Mouse (Mus musculus): ENCODE data around the gene C1qtnf1. TPM values are rescaled to one million over a fixed set of nuclear protein-coding genes. Genes with fewer than 3 reads are reported as not detected.

C1qtnf1 gene
- polyA plus RNA-seq, 3 experiments from 2014 or later, result not detected

DNA sequence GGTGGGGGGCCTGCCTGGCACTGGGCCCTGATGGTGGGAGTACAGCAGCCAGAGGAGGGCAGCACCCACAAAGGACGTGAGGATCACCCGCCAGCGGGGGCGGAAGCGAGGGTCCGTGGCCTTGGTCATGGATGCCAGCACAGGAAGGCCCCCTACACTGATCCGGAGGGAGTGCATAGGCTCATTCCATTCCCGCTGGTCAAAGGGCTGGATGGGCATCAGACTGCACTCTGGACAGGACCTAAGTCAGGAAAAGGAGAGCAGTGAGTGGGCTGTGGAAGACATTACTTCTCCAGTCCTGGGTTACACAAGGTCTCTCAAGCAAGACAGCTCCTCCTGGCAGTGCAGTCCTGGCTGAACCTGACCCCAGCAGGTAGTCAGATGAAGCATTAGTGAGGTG, 16.7 kb upstream of the C1qtnf1 start:
- no peak for ATAC-seq

DNA sequence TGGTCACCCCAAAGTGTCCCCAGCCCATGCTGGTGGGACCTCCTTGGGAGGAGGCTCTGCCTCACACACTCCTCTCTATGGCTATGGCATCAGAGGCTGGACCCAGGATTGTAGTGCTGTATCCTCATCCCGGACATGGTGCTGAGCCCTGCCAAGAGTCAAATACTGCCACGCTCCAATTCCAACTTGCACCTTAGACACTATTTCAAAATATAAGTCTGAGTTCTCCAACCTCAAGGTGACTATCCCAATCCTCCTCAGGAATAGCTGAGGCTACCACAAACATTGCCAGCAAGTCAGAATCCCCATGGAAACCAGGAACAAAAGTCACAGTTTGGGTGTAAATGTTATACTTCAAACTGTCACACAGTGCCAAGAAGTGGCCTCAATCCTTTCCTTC, 15.4 kb upstream of the C1qtnf1 start:
- no peak for ATAC-seq

DNA sequence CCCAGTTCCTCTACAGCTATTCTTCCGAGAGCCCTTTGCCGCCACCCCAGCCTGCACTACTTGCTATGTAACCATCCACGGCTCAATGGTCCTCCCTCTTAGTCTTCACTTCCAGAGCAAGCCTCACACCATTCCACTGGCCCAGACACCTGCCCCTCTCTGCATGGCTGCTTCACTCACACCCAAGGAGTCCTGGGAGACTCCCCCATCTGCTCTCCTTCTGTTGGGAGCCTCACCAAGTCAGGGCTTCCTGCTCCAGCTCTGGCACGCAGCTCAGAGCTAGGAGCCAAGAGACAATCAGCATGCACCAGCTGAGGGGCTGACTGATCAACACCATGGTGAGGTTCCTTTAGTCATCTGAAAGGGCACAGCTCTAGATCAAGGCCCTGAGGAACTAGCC, 14.9 kb upstream of the C1qtnf1 start:
- no peak for ATAC-seq

DNA sequence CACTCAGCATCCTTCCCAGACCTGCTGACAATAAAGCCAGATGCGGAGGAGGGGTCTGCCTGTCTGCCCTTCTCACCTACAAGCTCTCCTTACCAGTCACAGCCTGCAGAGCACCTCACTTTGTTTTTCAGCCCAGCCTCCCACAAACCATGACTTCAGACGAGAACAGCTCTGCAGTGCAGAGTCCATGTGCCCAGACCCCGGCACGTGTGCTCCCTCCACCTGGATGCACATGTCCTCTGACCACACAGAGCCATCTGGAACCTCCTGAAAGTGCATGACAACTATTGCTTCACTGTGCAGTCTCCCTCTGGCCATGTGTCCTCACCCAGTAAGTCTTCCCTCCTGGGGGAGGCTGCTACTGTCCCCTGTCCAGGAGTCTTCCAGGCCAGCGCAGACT, 13.7 kb upstream of the C1qtnf1 start:
- no peak for ATAC-seq

DNA sequence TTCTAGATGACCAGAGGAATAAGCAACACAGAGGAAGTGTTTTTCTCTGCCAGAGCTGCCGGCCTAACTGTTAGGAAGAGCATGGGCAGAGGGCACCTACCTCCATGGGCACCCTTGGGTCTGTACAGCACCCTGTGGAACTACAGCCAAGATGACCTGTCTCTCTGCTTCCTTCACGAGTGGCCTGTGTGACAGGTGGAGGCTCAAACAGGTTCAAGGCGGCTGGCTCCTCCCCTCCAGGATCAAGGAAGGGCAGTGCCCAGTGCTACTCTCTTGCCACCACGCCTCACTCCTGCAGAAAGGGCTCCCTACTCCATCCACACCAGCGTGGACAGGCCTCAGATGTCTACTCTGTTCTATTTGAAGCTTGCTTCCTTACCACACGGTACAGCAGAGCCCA, 12.4 kb upstream of the C1qtnf1 start:
- ATAC-seq, result no peak

DNA sequence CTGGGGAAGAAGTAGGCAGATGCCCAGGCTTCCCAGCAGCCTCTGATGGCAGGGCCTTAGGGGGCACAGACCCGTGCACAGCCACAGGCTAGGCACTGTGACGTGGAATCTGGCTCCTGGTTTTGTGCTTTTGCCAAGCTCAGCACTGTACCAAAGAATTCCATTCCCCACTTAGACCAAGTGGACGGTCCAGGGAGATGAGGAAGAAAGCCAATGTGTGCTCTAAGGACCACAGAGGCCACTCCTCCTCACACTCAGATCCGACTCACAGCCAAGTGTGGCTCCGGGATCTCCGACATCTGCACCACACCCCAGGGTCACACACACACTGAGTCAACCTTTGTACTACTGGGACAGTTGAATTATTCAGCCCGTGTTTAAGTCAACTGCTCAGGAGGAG, 12.0 kb upstream of the C1qtnf1 start:
- ATAC-seq, result no peak

DNA sequence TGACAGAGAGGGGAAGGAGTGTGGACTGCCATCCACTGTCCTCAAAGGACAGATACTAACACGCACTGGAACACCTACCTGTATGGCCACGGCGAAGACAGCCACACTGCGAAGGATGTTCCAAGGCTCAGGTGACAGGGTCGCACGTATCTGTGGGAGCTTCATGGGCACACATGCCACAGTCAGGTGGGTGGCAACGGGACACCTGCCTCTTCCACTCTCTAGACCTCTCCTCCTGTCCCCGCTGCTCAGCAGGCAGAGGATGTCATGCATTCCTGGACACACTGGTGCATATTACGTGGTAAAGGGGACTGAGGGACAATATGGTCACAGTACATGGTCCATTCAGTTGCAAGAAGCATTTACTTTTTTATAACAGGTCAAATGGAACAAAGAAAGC, 10.5 kb upstream of the C1qtnf1 start:
- no peak for ATAC-seq

DNA sequence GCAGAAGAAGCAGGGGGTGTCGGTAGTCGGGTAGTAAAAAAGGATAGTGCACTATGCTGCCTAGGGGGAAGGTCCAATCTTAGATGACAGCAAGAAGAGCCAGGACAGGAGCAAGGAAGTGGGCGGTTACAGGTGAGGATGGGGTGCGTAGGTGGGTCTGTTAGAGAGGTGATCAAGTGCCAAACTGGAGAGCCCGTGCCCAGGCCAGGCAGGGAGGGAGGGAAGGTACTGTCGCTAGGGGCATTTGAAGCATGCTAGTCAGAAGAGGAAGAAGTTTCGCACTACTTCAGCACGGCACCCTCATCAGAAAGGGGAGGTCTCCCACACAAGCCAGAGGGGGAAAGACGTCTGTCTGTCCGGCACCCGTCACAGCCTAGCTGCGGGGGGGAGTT, 9.6 kb upstream of the C1qtnf1 start:
- ATAC-seq, result no peak

DNA sequence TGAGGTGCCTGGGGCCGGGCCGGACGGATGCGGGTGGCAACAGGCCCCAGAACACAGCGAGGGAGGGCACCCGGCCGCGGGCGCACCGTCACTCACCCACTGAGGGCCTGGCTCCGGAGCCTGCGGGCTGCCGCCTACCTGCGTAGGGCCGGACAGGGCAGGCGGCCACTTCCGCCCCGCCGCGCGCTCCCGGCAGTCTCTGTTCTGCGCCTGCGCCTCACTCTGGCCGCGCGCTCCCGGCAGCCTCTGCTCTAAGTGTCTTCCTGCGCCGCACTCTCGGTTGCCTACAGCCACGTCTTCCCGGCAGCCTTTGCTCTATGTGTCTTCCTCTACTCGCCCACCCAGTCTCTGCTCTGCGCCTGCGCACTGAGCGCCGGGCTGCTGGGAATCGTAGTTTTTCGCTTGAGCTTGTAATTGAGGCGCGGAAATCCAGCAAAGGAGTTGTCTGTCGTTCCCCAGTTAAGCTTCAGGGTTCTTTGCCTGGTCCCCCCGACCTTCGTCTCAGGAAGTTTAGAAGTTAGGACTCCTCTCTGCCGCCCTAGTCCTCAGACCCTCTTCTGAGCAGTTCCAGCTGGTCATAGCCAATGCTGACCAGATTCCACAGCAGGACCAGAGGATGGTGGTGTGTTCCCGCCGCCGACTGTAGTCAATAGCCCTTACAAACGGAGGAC, 9.0 kb upstream of the C1qtnf1 start, which contains the start of gene Cant1:
Gene Cant1 (minus strand): TSS at position 253 of the 671 bp plus-strand sequence.
- peak; percentile 91 for ATAC-seq

DNA sequence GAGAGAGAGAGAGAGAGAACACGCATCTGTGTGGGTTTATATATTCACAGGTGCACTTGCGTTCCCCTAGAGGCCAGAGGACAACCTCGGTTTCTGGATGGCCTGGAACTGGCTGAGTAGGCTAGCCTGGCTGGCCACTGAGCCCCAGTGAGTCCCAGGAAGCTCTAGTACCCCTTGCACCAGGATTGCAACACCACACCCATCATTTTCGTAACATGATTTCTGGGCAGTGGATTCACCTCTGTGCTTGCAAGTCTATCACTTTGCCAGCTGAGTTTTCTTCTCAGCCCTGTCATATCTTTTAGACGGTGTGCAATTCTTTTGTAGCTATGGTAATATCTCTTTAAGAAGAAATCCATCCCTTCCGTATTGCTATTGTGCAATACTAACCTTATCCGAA, 7.7 kb upstream of the C1qtnf1 start:
- ATAC-seq, result no peak

DNA sequence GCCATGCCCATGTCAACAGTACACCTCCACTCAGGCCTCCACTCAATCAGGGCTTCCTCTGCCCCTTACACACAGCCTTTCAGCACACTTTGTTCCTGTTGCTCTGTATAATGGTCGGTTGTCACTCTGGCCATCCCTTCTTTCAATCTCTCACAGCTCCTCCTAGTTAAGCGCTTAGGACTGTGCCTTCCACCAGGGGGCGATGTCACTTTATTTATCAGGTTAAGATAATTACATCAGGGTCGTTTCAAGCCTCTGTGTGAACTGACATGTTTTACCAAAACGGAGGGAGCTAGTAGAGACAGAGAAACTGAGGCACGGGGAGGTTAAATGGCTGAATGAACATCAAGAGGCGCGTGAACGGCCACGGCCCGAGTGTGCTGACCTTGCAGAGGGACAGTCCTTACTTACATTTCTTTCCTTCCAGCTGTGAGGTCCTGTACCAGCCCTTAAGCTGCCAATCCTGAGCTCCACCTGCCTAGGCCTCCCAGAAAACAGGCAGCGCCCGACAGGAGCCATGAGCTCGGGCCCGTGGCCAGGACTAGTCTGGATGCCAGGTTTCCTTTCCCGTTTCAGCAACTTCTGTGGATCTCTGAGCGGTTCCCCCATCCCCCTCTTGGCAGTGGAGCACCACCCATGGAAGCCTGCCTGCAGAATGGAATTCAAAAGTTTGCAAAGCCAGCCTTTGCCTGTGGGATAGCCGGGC, 4.6 kb upstream of the C1qtnf1 start:
- no peak for ATAC-seq

DNA sequence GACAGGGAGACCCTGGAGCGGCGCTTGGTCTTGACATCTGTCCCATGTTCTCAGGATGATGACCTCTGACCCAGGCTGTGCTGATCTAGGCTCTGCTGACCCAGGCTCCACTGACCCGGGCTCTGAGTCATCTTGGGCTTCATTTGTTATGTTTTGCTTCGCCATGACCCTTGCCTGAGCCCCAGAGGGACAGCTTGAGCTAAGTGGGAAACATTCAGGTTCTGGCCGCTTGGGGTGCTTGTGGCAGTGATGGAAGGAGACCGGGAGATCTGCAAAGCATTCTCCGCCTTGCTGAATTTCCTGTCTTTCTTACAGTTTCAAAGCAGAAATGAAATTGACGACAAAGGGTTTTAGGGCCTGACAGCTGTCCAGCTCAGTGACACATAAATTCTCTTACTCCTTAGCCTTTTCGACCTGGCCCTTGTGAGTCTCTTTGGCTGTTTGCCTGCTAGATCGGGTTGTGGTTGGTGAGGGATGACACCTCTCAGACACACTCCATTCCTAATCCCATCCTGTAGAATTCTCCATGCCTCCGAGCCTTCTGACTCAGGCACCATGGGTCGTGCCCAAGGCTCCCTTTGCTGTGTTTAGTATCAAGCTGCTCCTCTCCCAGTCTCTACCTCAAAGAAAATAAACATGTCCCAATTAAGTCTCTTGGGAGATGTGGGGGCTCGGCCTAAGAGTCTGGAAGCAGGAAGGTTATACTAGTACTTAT, 3.2 kb upstream of the C1qtnf1 start:
- no peak for ATAC-seq

DNA sequence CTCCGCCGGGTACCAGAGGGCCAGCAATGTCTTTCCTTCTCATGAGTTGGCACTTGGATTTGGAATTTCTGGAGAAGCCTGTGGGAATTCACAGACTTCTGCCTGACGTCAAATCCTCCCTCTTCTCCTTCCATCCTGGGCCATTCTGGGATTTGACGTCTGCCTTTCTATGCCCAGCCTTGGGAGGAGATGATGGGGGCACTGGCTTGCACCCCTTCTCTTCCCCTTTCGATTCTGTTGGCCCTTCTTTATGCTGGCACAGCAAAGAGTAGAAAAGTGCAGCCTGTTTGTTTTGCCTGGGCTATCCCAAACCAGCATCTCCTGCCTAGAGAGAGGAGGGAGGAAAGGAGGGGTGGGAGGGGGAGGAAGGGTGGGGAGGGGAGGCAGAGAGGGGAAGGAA, 1.2 kb upstream of the C1qtnf1 start:
- ATAC-seq, result no peak

DNA sequence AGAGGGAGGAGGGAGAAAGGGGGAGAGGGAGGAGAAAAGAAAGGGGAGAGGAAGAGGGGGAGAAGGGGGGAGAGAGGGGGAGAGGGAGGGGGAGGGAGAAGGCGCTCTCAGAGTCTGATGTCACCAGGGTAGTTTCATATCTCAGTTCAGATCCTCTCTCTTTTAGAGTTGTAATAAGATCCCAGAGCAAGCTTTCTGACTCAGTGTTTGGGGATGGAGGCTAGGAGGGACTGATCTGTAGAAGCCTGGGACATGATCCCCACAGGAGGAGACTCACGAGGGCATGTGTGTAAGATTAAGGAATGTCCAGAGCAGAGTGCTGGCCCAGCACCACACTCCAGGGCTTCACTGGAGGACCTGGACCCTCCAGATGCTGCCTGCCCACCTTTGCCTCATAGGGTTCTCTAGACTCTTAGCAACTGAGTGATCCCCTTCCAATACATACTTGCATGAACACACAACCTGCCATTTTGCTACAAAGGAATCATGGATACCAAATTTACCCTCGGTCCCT, 680 bp upstream of the C1qtnf1 start:
- no peak for ATAC-seq

DNA sequence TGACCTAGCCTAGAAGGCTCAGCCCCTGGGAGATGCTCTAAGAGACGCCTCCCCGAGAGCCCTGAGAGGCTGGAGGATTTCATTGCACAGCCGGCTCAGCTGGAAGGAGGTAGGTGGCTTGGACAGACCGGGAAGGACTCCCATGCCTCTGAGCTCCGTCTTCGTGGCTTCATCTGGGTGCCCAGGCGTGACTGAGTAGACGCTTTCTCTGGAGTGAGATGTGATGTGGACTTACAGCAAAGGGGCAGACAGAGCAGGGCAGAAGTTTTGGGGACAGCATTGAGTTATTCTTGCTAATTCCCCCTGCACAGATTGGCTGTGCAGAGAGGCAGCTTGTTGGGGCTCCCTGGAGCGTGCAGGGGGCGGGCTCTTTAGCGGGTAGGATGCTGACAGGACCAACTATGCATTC, 461 bp downstream of the C1qtnf1 start:
- no peak for ATAC-seq

DNA sequence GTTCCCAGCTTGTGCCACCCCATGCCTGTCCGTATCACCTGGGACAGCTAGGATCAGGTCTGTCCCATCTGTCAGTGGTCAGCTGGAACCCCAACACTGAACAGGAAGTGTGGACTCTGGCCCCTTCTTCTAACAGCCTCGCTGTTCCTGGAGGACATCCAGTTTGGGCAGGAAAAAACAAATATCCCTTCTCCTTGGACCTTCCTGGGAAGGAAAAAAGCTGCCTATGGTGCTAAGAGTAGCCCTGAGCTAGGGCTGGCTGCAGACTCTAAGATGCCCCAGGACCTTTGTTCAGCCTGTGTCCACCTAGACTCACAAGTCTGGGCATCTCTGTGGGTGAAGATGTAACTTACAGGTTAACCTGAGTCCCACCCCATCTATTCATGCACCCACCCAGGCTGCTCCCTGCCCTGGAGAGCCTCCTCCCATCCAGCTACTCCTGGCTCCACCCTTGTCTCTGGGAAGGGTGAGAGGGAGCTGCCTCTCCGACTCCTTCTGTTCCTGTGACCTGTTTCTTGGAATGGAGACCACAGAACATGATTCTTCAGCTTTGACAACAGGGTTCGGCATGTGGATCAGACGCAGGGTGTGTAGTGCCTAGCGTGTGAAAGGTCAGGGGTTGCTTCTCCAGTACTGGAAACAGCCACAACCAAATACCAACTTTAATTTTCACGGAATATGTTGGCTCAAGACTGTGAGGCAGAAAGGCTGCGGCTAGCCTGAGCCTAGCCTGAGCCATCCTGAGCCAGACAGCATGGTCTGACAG, 1.1 kb downstream of the C1qtnf1 start:
- ATAC-seq, result no peak

DNA sequence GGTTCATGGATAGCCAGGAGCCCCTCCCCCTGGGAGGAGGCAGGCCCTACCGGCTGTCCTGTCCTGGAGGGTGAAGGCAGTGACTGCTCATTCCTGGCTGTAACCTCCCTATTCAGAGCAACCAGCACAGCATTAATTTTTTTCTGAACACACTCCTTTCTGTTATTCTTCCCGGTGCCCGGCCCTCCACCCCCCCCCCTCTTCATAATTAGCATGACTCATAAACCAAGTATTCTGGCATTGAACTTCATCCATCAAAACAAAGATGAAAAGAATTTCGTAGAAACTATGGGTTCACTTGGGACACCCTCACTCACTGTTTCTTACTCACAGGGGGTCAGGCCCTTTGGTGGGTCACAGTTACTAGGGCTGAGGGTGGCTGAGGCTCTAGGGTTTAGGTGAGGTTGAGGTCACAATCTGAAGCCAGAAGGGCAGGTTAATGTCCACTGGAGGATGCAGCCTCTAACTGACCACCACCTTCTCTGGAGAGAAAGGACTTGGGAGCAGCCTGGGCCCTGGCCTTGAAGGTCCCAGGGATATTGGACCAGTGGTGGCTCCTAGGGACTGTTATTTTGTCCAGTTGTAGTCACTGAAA, 2.4 kb downstream of the C1qtnf1 start:
- no peak for ATAC-seq

DNA sequence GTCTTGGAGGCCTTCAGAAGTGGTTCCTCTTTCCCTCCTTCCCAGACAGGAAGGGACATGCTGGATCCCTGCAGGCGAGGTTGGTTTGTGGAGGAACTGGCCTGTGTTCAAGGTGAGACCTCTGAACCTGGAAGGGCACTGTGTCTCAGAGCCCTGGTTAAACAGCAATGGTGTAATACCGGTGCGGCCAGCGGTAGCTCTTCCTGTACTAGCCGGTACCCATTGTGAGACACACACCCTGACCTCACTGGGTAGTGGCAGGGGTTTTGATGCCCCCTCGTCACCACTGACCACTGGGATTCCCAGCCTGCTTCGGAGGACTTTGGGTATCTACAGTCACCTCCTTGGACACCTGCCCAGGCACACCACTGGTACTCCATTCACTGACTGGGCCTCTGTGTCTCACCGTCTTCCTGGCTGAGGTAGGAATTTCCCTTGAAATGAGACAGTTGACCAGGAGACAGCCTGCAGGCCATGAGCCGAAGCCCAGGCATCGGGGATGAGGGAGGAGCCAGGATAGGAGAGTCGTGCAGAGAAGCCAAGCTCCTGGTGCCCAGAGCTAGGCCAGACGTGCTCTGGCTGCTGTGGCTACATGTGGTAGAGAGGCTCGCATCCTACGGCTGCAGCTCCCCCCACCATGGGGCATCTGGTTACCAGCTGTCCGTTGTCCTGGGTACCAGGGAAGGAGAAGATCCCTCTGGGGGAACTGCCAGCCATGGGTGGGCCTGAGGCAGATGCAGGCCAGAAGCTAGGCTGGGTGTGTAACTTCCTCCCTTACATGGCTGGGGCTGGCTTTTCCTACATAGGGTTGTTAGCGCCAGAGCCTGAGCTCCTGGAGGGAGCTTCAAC, 3.3 kb downstream of the C1qtnf1 start:
- no peak for ATAC-seq

DNA sequence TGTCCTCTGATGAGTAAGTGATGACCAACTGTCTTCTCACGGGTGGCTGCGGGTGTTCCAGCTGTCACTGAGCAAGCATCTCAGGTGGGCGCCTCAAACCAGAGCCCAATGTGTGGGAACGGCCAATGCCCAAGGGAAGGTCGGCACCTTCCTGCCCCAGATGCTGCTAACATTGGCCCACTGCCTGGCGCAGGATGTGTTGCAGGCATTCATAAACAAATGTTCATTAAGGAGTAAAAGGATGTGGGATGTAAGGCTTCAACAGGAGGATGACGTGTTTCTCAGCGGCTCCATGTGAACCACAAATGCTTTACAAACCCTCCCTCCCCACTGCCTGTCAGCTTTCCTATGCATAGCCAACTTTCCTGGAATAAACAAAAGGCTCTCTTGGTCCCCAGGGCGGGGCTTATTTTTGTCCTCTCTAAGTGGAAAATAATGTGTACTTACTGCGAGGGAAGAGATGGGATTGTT, 5.4 kb downstream of the C1qtnf1 start:
- no peak for ATAC-seq

DNA sequence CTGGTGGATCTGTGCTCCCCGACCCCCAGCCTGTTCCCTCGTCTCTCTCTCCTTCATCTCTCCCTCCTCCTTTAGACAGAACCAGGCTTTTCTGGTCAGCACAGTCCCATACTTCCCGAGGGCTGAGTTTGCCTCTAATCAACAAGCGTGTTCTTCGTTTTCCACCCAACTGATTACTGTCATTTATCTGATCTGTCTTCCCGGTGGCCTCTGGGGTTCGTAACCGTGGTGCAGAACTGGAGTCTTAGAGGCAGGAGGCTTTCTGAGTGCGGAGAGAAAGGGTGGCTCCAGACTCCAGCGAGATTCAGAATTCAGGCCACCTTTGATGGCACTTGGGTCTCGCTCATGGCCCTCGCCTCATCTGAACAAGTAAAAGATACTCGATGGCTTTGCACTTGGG, 6.1 kb downstream of the C1qtnf1 start:
- no peak for ATAC-seq

DNA sequence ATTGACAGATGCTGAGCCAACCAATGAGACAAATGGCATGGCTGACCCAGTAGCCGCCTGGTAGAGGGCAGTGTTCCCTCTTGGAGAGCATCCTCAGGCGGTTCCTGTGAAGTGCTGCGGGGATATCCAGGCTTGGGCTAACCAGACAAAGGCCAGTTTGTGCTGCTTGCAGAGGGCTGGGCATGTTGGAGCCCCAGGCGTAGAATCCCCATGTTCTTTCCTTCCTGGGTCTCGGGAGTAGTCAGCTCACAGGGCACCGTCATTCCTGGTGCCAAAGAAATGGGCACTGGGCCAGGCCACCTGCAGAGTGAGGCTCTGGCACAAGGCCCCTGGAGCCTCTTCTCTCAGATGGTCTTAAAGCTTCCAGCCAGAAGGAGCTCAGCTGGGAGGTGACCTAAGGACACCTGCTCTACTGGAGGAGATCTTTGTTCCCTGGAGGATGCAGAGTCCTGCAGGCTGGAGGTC, 8.5 kb downstream of the C1qtnf1 start:
- no peak for ATAC-seq

Measured in inflammation-experienced regulatory T-cells, adult 6 months (primary cell).